Mouse (Mus musculus) E14TG2a.4 (cell line): ENCODE results near the gene Anks1b.

Experiments
- H3K27me3 ChIP-seq: 2 replicates; pipeline ENCODE4 v1.6.1; 2014; ENCODE audit warnings: low read length, control low read depth; ENCODE audit not compliant: insufficient read depth
- H3K36me3 ChIP-seq: 2 replicates; pipeline ENCODE4 v1.6.1; 2014; ENCODE audit warnings: low read length, control low read depth; ENCODE audit not compliant: insufficient read depth
- H3K4me1 ChIP-seq: replicated peaks from 2 replicates; pipeline ENCODE4 v1.6.1; 2014; ENCODE audit warnings: low read depth, low read length, control low read depth
- H3K4me3 ChIP-seq: replicated peaks from 2 replicates; pipeline ENCODE4 v1.5.1; 2014; ENCODE audit warnings: mild to moderate bottlenecking, low read length
- H3K9me3 ChIP-seq: 2 replicates; pipeline ENCODE4 v1.6.1; 2014; ENCODE audit warnings: low read length, control low read depth
- CTCF ChIP-seq: conservative IDR thresholded peaks from 2 replicates; pipeline ENCODE4 v1.5.1; 2014; ENCODE audit warnings: low read length
- NANOG ChIP-seq: IDR thresholded peaks from 2 replicates; pipeline ENCODE4 v1.6.1; 2014; ENCODE audit warnings: borderline replicate concordance, low read length, mixed read lengths
- POU5F1 ChIP-seq: IDR thresholded peaks from 2 replicates; pipeline ENCODE4 v1.6.1; 2014; ENCODE audit warnings: low read length, borderline replicate concordance

Gene Anks1b

DNA sequence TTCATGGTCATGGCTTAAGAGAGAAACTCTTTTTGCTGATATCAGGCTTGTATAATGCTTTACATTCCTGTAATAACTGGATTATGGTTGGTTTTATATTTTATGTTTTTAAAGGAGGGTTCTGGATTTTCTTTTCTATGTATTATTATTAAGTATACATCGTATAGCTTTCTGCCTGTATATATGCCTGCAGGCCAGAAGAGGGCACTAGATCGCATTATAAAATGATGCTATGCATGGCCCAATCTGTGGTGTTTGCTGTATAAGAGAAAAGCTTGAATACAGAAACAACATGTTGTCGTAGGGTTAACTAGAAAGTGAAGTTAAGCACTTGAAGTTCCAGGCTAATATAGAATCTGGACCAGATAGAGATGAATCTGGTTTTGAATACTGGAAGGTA, 362.0 kb downstream of the Anks1b start:
- TF ChIP-seq CTCF (peak; percentile 27; the same call in 1 of the 2 replicates), POU5F1 (no peak)
- Histone ChIP-seq H3K27me3 (no peaks in the 10 kb centered on the region), H3K36me3 (no peaks in the 10 kb centered on the region), H3K4me1 (no peaks in the 10 kb centered on the region), H3K9me3 (no peaks in the 10 kb centered on the region), H3K4me3 (no peak overlapping the region)

DNA sequence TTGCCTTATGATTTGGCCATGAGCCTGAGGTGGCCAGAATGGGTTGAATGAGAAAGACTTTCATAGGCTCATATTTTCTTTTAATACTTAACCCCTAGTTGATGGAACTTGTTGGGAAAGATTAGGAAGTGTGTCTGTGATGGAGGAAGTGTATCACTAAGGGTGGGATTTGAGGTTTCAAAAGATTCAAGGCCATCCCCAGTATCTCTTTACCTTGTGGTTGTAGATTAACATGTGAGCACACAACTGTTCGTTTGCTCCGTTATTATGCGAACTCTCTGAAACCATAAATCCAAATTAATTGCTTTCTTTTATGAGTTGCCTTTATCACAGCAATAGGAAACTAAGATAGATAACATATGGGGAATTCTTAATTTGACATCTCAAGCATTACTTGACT, 364.0 kb downstream of the Anks1b start:
- Histone ChIP-seq H3K9me3 (no peaks in the 10 kb centered on the region), H3K4me1 (no peaks in the 10 kb centered on the region), H3K4me3 (no peak overlapping the region), H3K36me3 (no peaks in the 10 kb centered on the region), H3K27me3 (no peaks in the 10 kb centered on the region)
- TF ChIP-seq CTCF (no peak), NANOG (no peak), POU5F1 (no peak)

GRCm38 (mm10) chr10:90258944-90259714, 385.8 kb downstream of the Anks1b start:
- Histone ChIP-seq H3K4me1 (no peaks in the 10 kb centered on the region), H3K36me3 (no peaks in the 10 kb centered on the region), H3K9me3 (no peaks in the 10 kb centered on the region), H3K4me3 (no peak overlapping the region), H3K27me3 (no peaks in the 10 kb centered on the region)
- TF ChIP-seq NANOG (no peak), POU5F1 (no peak), CTCF (no peak)

- Histone ChIP-seq H3K4me3 (no peak overlapping the region), H3K4me1 (no peaks in the 10 kb centered on the region), H3K9me3 (no peaks in the 10 kb centered on the region), H3K36me3 (no peaks in the 10 kb centered on the region), H3K27me3 (no peaks in the 10 kb centered on the region)
- TF ChIP-seq POU5F1: no peak
- no peak for TF ChIP-seq NANOG
- TF ChIP-seq CTCF: no peak
These were observed 398.0 kb downstream of the Anks1b start for GRCm38 (mm10) chr10:90271321-90271720.

- TF ChIP-seq POU5F1 (no peak), NANOG (no peak), CTCF (no peak)
- Histone ChIP-seq H3K9me3 (no peaks in the 10 kb centered on the region), H3K4me3 (no peak overlapping the region), H3K27me3 (no peaks in the 10 kb centered on the region), H3K4me1 (no peaks in the 10 kb centered on the region), H3K36me3 (no peaks in the 10 kb centered on the region)
These were observed 400.0 kb downstream of the Anks1b start for GRCm38 (mm10) chr10:90273311-90273710.

- Histone ChIP-seq H3K36me3 (no peaks in the 10 kb centered on the region), H3K4me3 (no peak overlapping the region), H3K27me3 (no peaks in the 10 kb centered on the region), H3K9me3 (no peaks in the 10 kb centered on the region), H3K4me1 (no peaks in the 10 kb centered on the region)
- TF ChIP-seq POU5F1 (no peak), NANOG (no peak), CTCF (no peak)
These were observed 413.3 kb downstream of the Anks1b start for GRCm38 (mm10) chr10:90286589-90286988.

- TF ChIP-seq POU5F1: no peak
- no peak for TF ChIP-seq NANOG
- TF ChIP-seq CTCF: no peak
- H3K4me1 ChIP-seq: no peaks in the 10 kb centered on the region
- no peaks in the 10 kb centered on the region for H3K27me3 ChIP-seq
- H3K4me3 ChIP-seq: no peak overlapping the region
- H3K9me3 ChIP-seq: no peaks in the 10 kb centered on the region
- H3K36me3 ChIP-seq: no peaks in the 10 kb centered on the region
These were observed 429.9 kb downstream of the Anks1b start for GRCm38 (mm10) chr10:90303249-90303648.

GRCm38 (mm10) chr10:90306156-90306555, 432.8 kb downstream of the Anks1b start:
- Histone ChIP-seq H3K27me3 (no peaks in the 10 kb centered on the region), H3K4me3 (no peak overlapping the region), H3K36me3 (no peaks in the 10 kb centered on the region), H3K4me1 (no peaks in the 10 kb centered on the region), H3K9me3 (no peaks in the 10 kb centered on the region)
- TF ChIP-seq NANOG: no peak
- TF ChIP-seq POU5F1: no peak
- no peak for TF ChIP-seq CTCF

GRCm38 (mm10) chr10:90307931-90308555, 434.7 kb downstream of the Anks1b start:
- H3K27me3 ChIP-seq: no peaks in the 10 kb centered on the region
- no peaks in the 10 kb centered on the region for H3K4me1 ChIP-seq
- H3K36me3 ChIP-seq: no peaks in the 10 kb centered on the region
- H3K4me3 ChIP-seq: no peak overlapping the region
- TF ChIP-seq CTCF (no peak), POU5F1 (no peak), NANOG (no peak)
- H3K9me3 ChIP-seq: no peaks in the 10 kb centered on the region
